Mouse (Mus musculus) neural tube, embryonic 12.5 days (tissue): ENCODE measurements at regions not wholly inside any gene's neighbourhood (a gene's known extent, or its start where the extent isn't known, plus 50 kb on each side); places are given as distances from the start of the nearest gene placed in this dataset.
A peak's percentile ranks its signal among the peaks of the same experiment; 100 is the strongest.

Source experiments
- ATAC-seq: fragments of 200-750 bp; cut with Nextera tagmentation; 2 replicates; pipeline ENCODE4 v1.8.0; 2017; ENCODE audit warnings: low read depth, mild to moderate bottlenecking, moderate TSS enrichment, moderate library complexity; ENCODE audit not compliant: low FRiP score
- H3K27ac ChIP-seq: fragments of 300-500 bp; sonication (generic); 2 replicates; pipeline ENCODE4 v1.5.1; 2016
- H3K27me3 ChIP-seq: fragments of 300-500 bp; sonication (generic); replicated peaks from 2 replicates; pipeline ENCODE4 v1.6.1; 2016; ENCODE audit warnings: mild to moderate bottlenecking
- H3K36me3 ChIP-seq: fragments of 300-500 bp; sonication (generic); 2 replicates; pipeline ENCODE4 v1.6.1; 2016; ENCODE audit warnings: mild to moderate bottlenecking
- H3K4me1 ChIP-seq: fragments of 300-500 bp; sonication (generic); 2 replicates; pipeline ENCODE4 v1.6.1; 2016
- H3K4me2 ChIP-seq: fragments of 300-500 bp; sonication (generic); replicated peaks from 2 replicates; pipeline ENCODE4 v1.6.1; 2016; ENCODE audit warnings: mild to moderate bottlenecking
- H3K4me3 ChIP-seq: fragments of 300-500 bp; sonication (generic); 2 replicates; pipeline ENCODE4 v1.5.1; 2016
- H3K9ac ChIP-seq: fragments of 300-500 bp; sonication (generic); 2 replicates; pipeline ENCODE4 v1.6.1; 2016; ENCODE audit warnings: mild to moderate bottlenecking
- H3K9me3 ChIP-seq: fragments of 300-500 bp; sonication (generic); 2 replicates; pipeline ENCODE4 v1.6.1; 2016; ENCODE audit warnings: mild to moderate bottlenecking
- WGBS: fragments of 180-500 bp; shearing (Covaris S2); methylation state at CpG from one replicate; pipeline ENCODE4 v1.1.7; 2016; 5-methylcytosine and 5-hydroxymethylcytosine counted together

DNA sequence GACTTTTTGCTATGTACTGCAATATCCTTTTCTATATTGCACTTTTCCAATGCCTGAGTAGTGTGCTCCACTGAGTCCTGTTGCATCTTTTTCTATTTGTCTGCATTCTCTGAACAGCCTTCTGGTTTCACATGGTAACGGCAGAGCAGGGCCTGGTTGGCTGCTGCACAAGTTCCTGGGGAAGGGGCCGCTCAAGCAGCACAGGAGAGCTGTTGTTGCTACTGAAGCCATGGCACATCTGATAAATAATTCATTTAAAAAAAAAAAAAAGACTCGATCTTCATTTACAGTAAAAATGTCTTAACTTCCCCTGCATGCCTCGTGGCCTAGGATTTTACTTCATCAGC, 127.2 kb downstream of the Atp6ap1l start:
- WGBS: 75% methylated on average over 4 of the region's 4 CpGs
- Histone ChIP-seq H3K4me3 (no peak overlapping the region), H3K4me1 (no peaks in the 10 kb centered on the region), H3K27ac (no peak overlapping the region), H3K9ac (no peak overlapping the region), H3K4me2 (no peak overlapping the region), H3K27me3 (no peaks in the 10 kb centered on the region), H3K36me3 (no peaks in the 10 kb centered on the region), H3K9me3 (no peaks in the 10 kb centered on the region)
- ATAC-seq: no peak

DNA sequence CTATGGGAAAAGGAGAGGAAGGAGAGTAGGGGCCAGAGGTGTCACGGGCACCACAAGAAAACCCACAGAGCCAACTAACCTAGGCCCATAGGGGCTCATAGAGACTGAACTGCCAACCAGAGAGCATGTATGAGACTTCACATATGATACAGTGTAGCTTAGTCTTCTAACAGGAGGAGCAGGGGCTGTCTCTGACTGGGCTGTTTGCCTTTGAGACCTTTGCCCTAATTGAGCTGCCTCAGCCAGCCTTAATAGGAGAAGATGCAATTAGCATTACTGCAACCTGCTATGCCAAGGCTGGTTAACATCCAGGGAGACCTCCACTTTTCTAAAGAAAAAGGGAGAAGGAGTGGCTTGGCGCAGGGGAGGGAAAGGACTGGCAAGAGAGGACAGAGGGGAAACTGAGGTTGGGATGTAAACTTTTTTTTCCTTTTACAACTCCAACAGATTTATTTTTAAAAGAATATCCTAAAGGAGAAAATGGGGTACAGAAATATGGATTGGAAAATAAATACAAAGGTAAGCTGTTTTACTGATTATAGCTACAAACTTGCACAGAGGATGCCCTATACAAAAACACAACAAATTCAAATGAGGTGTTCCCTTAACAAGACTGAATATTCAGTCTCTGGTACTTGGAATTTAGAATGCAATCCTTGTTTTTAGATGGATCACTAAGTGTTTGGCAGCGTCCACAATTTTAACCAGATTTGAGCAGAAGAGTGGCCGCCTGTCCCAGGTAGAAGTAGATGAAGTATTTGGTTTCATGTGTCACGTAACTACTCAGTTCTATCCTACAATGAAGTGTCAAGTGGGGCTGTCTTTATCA, 127.8 kb downstream of the Atp6ap1l start:
- H3K9ac ChIP-seq: no peak overlapping the region
- no peaks in the 10 kb centered on the region for H3K4me1 ChIP-seq
- no peaks in the 10 kb centered on the region for H3K9me3 ChIP-seq
- H3K4me3 ChIP-seq: no peak overlapping the region
- H3K27ac ChIP-seq: no peak overlapping the region
- WGBS: 91% methylated on average over 5 of the region's 5 CpGs
- H3K4me2 ChIP-seq: no peak overlapping the region
- no peaks in the 10 kb centered on the region for H3K36me3 ChIP-seq
- no peak for ATAC-seq
- no peaks in the 10 kb centered on the region for H3K27me3 ChIP-seq

DNA sequence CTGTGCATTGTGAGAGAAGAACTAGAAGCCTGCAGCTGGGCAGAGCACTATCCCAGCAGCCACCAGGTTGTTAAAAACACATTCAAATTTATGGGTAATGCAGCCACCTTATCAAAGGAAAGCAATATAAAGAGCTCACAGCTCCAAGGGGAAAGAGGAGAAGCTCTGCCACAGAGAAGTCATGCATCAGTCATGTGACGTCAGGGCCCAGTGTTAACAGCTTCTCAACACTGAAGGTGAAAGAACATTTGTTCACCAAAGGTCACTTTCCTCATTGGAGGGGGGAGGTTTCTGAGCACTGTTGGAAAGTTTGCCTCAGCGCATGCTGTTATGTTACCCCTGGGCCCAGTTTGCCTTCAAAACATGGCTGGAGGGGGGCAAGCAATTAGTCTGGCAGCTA, 143.0 kb downstream of the Atp6ap1l start:
- no peaks in the 10 kb centered on the region for H3K27me3 ChIP-seq
- H3K4me2 ChIP-seq: no peak overlapping the region
- H3K9me3 ChIP-seq: no peaks in the 10 kb centered on the region
- H3K36me3 ChIP-seq: no peaks in the 10 kb centered on the region
- WGBS: 31% methylated on average over 2 of the region's 2 CpGs
- H3K9ac ChIP-seq: no peak overlapping the region
- H3K4me1 ChIP-seq: peaks cover 4% of the 10 kb centered on the region; the same call in 1 of the 2 replicates
- no peak overlapping the region for H3K4me3 ChIP-seq
- peak; percentile 29; the same call in 1 of the 2 replicates for ATAC-seq
- H3K27ac ChIP-seq: no peak overlapping the region

- Histone ChIP-seq H3K4me2 (no peak overlapping the region), H3K9ac (no peak overlapping the region), H3K27ac (no peak overlapping the region), H3K27me3 (no peaks in the 10 kb centered on the region), H3K36me3 (no peaks in the 10 kb centered on the region), H3K4me1 (peaks cover 4% of the 10 kb centered on the region; the same call in 1 of the 2 replicates), H3K4me3 (no peak overlapping the region), H3K9me3 (no peaks in the 10 kb centered on the region)
- 81% methylated on average over 4 of the region's 4 CpGs for WGBS
- ATAC-seq: no peak
These were observed 144.6 kb downstream of the Atp6ap1l start for GRCm38 (mm10) chr13:90760516-90761050.

GRCm38 (mm10) chr13:90754451-90754850, 150.7 kb downstream of the Atp6ap1l start:
- H3K27me3 ChIP-seq: no peaks in the 10 kb centered on the region
- 89% methylated on average over 3 of the region's 3 CpGs for WGBS
- no peaks in the 10 kb centered on the region for H3K36me3 ChIP-seq
- H3K4me1 ChIP-seq: no peaks in the 10 kb centered on the region
- H3K27ac ChIP-seq: no peak overlapping the region
- H3K4me3 ChIP-seq: no peak overlapping the region
- no peak for ATAC-seq
- H3K9me3 ChIP-seq: no peaks in the 10 kb centered on the region
- H3K9ac ChIP-seq: no peak overlapping the region
- H3K4me2 ChIP-seq: no peak overlapping the region

DNA sequence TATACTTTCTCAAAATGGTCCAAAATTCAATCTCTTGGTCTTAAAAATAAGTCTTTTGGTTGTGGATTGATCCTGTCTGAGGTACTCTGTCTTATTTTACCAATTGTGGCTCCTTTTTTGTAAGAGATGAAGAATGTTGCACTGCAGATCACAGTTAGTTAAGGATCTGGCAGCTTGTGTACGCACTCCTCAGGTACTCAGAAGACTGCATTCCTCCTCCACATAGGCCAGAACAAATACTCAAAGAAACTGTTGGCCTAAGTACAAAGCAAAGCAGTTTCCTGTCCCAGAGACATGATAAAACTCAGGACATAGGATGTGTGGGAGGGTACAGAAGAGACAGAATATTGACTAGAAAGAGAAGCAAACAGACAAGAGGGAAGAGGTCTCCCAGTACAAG, 155.4 kb downstream of the Atp6ap1l start:
- Histone ChIP-seq H3K27me3 (no peaks in the 10 kb centered on the region), H3K9me3 (no peaks in the 10 kb centered on the region), H3K4me2 (no peak overlapping the region), H3K27ac (no peak overlapping the region), H3K4me3 (no peak overlapping the region), H3K9ac (no peak overlapping the region), H3K36me3 (no peaks in the 10 kb centered on the region), H3K4me1 (no peaks in the 10 kb centered on the region)
- WGBS: 91% methylated on average over 1 of the region's 1 CpGs
- no peak for ATAC-seq

GRCm38 (mm10) chr13:90745063-90745462, 160.1 kb downstream of the Atp6ap1l start:
- no peaks in the 10 kb centered on the region for H3K36me3 ChIP-seq
- no peak overlapping the region for H3K27ac ChIP-seq
- H3K27me3 ChIP-seq: no peaks in the 10 kb centered on the region
- H3K4me3 ChIP-seq: no peak overlapping the region
- 51% methylated on average over 1 of the region's 1 CpGs for WGBS
- H3K4me1 ChIP-seq: no peaks in the 10 kb centered on the region
- H3K4me2 ChIP-seq: no peak overlapping the region
- no peak overlapping the region for H3K9ac ChIP-seq
- no peaks in the 10 kb centered on the region for H3K9me3 ChIP-seq
- no peak for ATAC-seq

GRCm38 (mm10) chr13:90742615-90743402, 162.3 kb downstream of the Atp6ap1l start:
- Histone ChIP-seq H3K27ac (no peak overlapping the region), H3K4me2 (no peak overlapping the region), H3K27me3 (no peaks in the 10 kb centered on the region), H3K4me3 (no peak overlapping the region), H3K9ac (no peak overlapping the region), H3K4me1 (no peaks in the 10 kb centered on the region), H3K9me3 (no peaks in the 10 kb centered on the region), H3K36me3 (no peaks in the 10 kb centered on the region)
- 85% methylated on average over 4 of the region's 4 CpGs for whole genome bisulfite sequencing
- no peak for ATAC-seq

- Histone ChIP-seq H3K27ac (no peak overlapping the region), H3K4me3 (no peak overlapping the region), H3K9ac (no peak overlapping the region), H3K4me1 (no peaks in the 10 kb centered on the region), H3K9me3 (no peaks in the 10 kb centered on the region), H3K4me2 (no peak overlapping the region), H3K27me3 (no peaks in the 10 kb centered on the region), H3K36me3 (no peaks in the 10 kb centered on the region)
- ATAC-seq: no peak
- 93% methylated on average over 1 of the region's 1 CpGs for WGBS
These were observed 165.4 kb downstream of the Atp6ap1l start for GRCm38 (mm10) chr13:90739797-90740196.

- H3K4me3 ChIP-seq: no peak overlapping the region
- no peaks in the 10 kb centered on the region for H3K36me3 ChIP-seq
- no peak overlapping the region for H3K4me2 ChIP-seq
- H3K4me1 ChIP-seq: no peaks in the 10 kb centered on the region
- no peak overlapping the region for H3K9ac ChIP-seq
- no peaks in the 10 kb centered on the region for H3K27me3 ChIP-seq
- no peak for ATAC-seq
- H3K9me3 ChIP-seq: no peaks in the 10 kb centered on the region
- no peak overlapping the region for H3K27ac ChIP-seq
- WGBS: 88% methylated on average over 3 of the region's 3 CpGs
These were observed 166.6 kb downstream of the Atp6ap1l start for GRCm38 (mm10) chr13:90738513-90738912.

DNA sequence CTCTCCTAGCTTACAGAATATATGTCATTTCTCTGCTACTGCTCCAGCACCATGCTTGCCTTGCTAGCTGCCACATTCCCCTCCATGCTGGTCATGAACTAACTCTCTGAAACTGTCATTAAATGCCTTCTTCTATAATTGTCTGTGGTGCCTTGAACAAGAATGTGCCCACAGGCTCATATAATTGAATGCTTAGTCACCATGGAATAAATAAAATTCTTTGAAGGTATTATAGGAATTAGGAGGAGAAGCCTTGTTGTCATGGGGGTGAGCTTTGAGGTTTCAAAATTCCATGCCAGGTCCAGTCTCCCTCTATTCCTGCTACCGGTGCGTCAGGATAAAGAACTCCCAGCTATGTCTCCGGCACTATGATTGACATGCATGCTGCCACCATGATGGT, 171.9 kb downstream of the Atp6ap1l start:
- H3K27ac ChIP-seq: no peak overlapping the region
- ATAC-seq: no peak
- H3K36me3 ChIP-seq: no peaks in the 10 kb centered on the region
- WGBS: 97% methylated on average over 3 of the region's 3 CpGs
- no peaks in the 10 kb centered on the region for H3K27me3 ChIP-seq
- H3K4me1 ChIP-seq: no peaks in the 10 kb centered on the region
- H3K9ac ChIP-seq: no peak overlapping the region
- H3K4me2 ChIP-seq: no peak overlapping the region
- H3K4me3 ChIP-seq: no peak overlapping the region
- no peaks in the 10 kb centered on the region for H3K9me3 ChIP-seq

- H3K27me3 ChIP-seq: no peaks in the 10 kb centered on the region
- no peaks in the 10 kb centered on the region for H3K9me3 ChIP-seq
- H3K27ac ChIP-seq: no peak overlapping the region
- H3K36me3 ChIP-seq: no peaks in the 10 kb centered on the region
- H3K4me2 ChIP-seq: no peak overlapping the region
- H3K4me1 ChIP-seq: no peaks in the 10 kb centered on the region
- no peak overlapping the region for H3K9ac ChIP-seq
- no peak for ATAC-seq
- H3K4me3 ChIP-seq: no peak overlapping the region
These were observed 176.1 kb downstream of the Atp6ap1l start for GRCm38 (mm10) chr13:90729078-90729477.
